Mouse (Mus musculus) A20 (cell line): ENCODE results near the gene Dglucy.

Source experiments
- DNase-seq: peaks from one replicate; pipeline ENCODE4 v3.0.0-alpha.2; 2011; ENCODE audit warnings: low read depth, low spot score

Dglucy gene

GRCm38 (mm10) chr12:100778934-100779865, at the start of gene Dglucy:
Gene Dglucy (plus strand): TSS chr12:100779057.
- DNase-seq = no peak

GRCm38 (mm10) chr12:100735156-100735555, 43.7 kb upstream of the Dglucy start:
- DNase-seq = no peak

DNA sequence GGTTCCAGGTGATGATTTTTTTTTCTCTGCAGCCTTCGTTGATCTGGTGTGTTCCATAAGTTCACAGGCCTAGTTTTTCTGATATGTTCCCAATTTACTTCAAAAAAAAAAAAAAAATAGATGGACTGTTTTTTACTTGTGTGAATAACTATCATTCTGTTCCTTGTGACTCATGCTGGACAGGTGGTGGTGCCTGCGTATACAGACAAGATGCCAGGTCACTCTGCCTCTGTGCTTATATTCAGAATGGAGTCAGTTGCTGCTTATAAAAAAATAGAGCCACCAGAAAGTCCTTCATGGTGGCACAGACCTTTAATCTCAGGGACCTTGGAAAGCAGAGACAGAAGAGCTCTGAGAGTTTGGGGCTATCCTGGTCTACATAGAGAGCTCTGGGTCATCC, 43.3 kb upstream of the Dglucy start:
- DNase-seq = no peak

DNA sequence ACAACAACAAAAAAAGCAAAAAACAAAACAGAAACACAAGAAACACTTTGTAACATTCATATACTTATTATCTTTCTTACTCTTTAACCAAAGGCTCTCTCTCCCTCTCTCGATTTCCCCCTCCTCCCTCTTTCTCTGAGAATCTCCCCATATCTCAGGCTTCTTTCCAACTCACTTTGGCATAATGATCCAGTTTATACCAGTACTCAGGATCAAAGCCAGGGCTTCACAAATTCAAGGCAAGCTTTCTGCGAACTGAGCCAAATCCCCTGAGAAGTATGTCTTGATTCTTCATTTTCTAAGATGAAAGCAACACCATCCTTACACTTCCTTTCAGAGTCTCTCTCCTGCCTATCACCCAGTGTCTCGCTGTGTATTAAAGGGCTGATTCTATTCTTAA, 40.4 kb upstream of the Dglucy start:
- peak; percentile 46 for DNase-seq

DNA sequence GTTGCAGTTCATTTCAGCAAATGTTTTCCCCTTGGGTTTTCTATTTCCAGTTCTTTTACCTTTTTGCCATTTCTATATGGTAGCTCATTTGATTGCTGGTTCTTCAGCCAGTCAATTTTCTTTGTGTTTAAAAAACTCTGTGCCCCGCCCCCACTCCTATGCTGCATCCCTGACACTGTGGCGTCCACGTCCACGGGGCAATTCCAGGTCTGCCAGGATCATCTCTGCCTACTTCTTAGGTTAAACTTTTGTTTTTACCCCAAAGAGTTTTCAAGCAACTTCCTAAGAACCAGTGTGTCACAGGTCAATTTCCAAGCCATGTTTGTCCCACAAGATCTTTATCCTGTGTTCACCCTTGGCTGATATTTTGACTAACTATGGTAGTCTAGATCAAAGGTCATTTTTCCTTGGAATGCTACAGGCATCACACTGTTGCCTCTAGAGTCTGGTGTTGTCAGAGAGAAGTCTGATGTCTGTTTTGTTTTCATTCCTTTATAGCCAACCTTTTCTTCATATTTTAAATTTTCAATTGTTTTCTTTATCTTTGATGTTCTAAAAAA, 39.8 kb upstream of the Dglucy start:
- no peak for DNase-seq

DNA sequence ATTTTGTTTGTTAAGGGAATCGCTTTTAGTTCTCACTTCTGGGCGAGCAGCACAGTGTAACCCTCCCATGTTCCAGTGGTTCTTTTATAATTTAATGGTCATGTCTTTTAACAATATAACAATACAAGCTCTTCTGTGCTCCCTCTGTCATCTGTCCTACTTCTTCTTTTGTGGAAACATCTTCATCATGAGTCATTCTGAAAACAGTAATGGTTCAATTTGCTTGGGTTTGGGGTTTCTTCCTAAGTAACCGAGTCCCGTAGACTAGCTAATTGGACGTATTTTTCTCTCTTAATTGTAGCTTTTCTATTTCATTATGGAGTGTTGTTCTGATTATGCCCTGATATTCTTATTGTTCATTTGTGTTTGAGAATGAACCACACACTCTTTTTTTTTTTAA, 38.5 kb upstream of the Dglucy start:
- peak; percentile 50 for DNase-seq

GRCm38 (mm10) chr12:100742468-100742867, 36.4 kb upstream of the Dglucy start:
- no peak for DNase-seq

GRCm38 (mm10) chr12:100752977-100753376, 25.9 kb upstream of the Dglucy start:
- DNase-seq = no peak

DNA sequence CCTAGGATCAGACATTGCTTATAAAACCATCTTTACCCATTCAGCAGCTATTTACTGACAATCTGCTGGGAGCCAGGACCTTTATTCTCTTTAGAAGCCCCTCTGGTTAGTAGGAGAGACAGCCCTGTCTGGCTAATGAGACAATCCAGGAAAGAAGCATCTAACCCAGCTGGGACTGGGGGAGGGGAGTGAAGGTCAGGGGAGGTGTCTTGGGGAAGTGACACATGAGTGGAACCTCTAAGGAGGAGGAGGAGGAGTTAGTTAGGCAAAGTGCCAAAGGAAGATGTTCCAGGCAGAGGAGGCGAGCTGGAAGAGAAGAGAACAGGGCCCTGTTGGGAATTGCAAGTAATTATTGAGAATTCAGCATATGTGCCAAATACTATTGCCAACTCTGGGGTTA, 25.1 kb upstream of the Dglucy start:
- DNase-seq = no peak

- DNase-seq = no peak
These were observed 21.4 kb upstream of the Dglucy start for GRCm38 (mm10) chr12:100757427-100757826.

GRCm38 (mm10) chr12:100762663-100763425, 16.0 kb upstream of the Dglucy start:
- no peak for DNase-seq

- peak; percentile 6 for DNase-seq
These were observed 14.4 kb upstream of the Dglucy start for GRCm38 (mm10) chr12:100764329-100765018.

GRCm38 (mm10) chr12:100769871-100770270, 9.0 kb upstream of the Dglucy start:
- no peak for DNase-seq

DNA sequence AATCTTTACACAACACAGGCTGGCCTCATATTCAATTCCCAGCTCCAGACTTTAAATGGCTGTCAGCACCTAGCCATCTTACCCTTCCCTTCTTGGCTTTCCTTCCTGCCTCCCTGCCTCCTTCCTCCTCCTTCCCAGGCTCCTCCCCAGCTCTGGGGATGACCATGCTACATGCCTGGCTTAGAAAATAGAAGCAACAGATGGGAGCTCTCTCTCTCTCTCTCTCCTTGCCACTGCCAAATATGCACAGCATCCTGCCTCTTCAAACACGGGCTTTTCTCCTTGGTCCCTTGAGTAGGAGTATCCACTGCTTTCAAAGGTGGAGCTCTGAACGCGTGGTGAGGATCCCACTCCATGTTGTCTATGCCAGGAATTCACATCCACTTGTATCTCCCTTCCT, 8.1 kb upstream of the Dglucy start:
- DNase-seq = no peak

- peak; percentile 41 for DNase-seq
These were observed 6.5 kb upstream of the Dglucy start for GRCm38 (mm10) chr12:100772230-100772984.

DNA sequence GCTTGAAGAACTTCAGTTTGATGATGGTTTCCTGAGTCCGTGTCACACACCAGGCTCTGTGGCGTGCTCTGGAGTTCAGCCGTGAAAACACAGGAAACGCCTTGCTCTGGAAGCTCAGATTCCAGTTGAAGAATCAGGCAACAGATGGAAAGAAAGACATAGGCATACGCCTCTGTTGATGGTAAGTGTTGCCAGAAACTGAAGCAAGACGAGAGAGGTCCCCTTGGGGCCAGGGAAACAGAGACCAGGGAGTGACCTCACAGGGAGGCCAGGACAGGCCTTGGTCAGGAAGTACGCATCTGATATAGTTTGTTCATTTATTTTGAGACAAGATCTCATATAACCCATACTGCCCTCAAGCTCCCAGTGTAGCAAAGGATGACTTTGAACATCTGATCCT, 4.1 kb upstream of the Dglucy start:
- no peak for DNase-seq

- no peak for DNase-seq
These were observed 3.6 kb upstream of the Dglucy start for GRCm38 (mm10) chr12:100775291-100775690.

GRCm38 (mm10) chr12:100775911-100776581, 2.8 kb upstream of the Dglucy start:
- no peak for DNase-seq

DNA sequence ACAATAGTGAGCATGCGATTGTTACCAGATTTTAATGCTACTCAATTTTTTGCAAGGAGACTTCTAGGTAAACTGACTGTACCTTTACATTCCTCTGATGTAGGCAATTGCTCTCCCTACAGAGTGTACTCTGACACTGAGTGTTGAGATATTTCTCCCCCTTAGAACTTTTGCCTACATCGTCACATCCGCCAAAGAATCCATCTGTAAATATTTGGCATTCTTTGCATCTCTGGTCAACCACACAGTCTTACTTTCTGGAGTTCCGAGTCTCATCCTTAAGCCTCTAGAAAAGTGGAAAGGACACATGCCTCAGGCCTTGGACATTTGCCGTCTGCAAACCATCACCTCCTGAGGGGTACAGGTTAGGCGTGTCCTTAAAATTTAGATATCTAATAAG, 1.9 kb upstream of the Dglucy start:
- DNase-seq = no peak

DNA sequence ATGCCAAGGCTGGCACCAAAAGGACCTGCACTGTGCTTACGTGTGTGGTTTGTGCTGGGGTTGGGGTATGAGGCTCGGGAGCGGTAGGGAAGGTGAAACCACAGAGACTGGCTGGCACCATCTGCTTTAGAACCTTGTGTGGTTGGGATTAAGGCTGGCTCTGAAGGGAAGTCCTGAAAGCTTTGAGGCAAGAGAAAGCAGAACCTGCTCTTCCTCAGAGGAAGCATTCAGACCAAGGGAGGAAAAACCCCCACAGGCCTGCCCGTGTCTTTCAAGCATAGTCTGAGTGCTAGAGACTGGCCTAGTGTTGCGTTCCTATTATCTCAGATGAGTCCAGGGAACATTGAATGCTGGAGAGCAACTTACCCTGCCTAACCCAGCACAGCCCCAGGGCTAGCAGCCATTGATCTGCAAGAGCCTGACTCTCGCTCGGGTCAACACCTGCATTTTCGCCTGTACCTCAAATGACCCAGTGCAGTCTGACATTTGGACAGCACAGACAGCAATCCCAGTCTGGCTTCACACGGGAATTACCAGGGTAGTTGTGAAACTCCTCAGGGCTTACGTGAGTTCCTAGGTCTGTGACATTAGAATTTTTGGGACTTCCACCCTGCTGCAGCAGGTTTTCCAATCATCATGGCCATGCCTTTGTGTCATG, 452 bp upstream of the Dglucy start:
- no peak for DNase-seq
